Mouse (Mus musculus): ENCODE results near the gene Dhps.
"Not testable (repeated sequence)": the region's sequence is repeated elsewhere in the genome, so short reads cannot be mapped to it uniquely, and the experiment has no call there.

The Dhps gene

DNA sequence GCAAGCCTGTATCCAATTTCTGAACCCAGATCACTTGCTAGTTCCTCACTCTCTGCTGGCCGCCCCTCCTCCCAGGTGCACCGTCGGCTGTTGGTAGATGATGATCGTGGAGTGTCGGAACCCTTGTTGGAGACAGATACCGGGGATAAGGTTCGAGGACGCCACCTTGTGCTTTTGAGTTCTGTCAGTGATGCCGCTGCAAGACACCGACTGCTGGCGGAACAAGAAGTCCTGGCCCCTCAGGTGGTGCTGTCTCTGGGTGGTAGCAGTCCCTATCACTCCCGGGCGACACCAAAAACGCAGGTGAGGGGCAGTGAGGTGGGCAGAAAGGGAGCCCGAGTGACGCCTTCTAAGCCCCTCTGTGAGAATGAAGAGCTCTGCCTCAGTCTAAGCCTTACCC is 24.6 kb downstream of the Dhps start:
- DNase-seq (ENCODE audit: low spot score): no peak

DNA sequence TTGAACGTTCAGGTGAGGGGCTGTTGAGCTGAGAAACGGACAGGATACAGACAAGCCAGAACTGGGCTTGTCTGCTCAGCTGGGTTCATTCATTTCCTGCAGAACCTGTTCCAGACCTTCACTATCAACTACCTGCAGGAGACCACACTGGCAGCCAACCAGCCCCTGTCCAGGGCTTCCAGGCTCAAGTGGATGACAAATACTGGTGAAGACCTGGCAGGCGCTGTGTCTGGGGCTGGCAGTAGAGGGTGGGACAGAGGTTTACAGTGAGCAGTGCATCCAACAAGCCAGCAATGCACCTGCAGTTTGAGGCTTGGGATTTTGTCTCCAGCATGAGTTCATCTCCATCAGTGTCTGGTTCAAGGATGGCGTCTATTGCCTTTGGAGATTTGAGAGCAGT is 25.3 kb downstream of the Dhps start:
- DNase-seq (ENCODE audit: low spot score): no peak

DNA sequence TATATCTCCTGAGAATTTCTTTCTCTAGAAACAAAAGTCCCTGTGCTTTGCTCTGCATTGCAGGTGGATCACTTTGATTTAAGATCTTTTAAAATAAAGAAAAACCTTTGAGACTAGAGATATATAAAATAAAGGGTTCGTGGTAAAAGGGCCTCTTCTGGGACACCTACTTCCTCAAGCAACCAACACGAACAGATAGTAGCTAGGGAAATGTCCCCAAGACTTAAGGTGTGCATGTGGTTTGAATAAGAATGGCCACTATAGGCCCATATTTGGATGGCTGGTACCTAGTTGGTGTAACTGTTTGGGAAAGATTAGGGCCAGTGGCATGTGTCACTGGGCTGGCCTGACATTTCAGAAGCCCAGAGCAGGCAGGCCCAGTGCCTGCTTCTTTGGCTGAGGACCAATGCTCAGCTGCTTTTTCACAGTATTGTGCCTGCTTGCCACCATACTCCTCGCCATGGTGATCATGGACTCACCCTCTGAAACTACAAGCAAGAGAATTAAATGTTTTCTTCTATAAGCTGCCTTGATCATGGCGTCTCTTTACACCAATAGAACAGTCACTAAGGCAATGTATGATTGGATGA is 28.6 kb downstream of the Dhps start:
- DNase-seq (ENCODE audit: low spot score): no peak

DNA sequence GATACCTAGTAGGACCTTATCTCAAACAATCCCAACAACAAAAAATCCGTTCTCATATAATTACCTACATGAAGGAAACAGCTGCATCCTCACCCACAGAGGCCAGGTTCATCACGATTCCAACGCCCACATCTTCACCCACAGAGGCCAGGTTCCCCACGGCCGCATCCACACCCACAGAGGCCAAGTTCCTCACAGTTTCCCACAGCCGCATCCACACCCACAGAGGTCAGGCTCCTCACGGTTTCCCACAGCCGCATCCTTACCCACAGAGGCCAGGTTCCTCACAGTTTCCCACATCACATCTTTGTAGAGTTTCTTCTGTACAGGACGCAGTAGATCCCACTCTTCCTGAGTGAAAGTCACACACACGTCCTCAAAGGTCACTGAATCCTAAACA is 41.7 kb downstream of the Dhps start:
- DNase-seq (ENCODE audit: low spot score): no peak

DNA sequence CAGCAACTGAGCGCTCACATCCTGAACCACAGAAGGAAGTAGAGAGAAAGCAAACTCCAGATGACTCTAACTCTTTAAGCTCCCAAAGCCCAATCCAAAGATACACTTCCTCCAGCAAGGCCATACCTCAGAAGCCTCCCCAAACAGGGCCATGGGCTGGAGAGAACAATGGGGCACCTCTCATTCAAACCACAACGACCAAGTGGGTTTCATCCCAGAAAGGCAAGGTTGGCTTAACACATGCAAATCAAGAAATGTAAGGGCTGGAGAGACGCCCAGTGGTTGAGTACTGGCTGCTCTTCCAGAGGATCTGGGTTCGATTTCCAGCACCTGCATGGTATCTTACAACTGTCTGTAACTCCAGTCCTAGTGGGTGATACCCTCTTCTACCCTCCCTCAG is 43.9 kb downstream of the Dhps start:
- DNase-seq (ENCODE audit: low spot score): no peak

DNA sequence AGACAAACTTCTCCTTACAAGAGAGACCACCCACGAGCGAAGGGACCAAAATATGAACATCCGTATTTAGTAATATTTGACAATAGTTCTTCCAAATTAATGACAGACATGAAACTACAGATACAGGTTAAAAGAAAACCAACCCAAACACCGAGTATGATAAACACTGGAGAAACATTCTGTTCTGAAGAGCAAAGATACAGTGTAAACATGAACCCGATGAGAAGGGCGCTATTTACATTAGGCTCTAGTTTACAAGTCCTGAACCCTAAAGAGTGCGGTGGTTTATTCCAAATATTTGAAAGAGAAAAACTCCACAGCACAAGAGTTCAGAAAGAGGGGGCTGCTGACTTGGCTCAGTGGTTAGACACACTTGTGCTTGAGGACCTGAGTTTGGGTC is 45.4 kb downstream of the Dhps start:
- DNase-seq (ENCODE audit: low spot score): no peak

DNA sequence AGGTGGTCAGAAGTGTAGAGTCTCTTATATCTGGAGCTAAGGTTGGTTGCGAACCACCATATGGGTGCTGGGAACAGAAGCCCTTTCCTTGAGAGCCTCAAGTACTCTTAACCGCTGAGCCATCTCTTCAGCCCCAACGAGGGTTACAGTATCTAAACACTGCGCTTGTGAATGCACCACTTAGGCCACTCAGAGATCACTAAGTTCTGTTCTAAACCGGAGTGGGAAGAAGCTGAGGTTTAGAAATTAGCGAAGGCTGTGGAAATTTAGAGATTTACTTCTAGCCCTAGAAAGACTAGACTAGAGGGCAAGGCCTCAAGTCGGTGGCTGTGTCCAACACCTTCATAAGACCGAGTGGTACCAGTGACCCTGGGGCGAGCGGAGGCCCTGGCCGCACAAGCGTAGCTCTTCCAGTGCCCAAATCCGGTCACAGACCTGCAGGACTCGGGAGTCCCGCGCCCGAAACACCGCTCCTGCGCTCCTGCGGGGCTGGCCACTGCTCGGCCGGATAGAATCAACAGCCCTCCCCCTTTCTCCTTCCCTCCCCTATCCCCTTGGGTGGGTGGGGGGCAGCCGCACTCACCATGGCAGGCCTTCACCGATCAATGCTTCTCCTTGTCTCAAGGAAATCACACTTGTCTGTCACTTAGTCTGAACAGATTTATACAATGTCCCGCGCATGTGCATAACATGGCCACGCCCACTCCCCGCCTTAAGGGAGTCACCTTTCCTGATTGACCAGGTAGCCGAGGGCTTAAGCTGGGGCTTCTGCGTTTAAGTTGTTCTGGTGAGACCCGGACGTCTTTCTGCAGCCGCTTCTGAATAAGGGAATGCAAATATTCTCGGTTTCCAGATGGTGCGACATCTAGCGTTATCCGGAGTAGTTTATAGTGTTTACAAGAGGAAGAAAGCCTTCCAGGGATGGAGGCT is 47.8 kb downstream of the Dhps start:
- peak; percentile 82 for DNase-seq (ENCODE audit: low spot score)

DNA sequence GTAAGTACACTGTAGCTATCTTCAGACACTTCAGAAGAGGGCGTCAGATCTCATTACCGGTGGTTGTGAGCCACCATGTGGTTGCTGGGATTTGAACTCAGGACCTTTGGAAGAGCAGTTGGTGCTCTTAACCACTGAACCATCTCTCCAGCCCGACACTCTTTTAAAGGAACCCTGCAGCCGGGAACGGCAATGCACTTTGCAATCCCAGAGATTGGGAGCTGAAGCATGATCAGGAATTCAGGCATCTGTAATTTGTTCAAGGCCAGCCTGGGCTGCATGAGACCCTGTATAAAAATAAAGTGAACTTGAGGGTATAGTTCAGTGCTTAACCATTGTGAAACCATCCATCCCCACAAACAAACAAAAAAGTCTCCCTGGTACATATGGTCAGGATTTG is 48.7 kb downstream of the Dhps start:
- not testable (repeated sequence) for DNase-seq (ENCODE audit: low spot score)

DNA sequence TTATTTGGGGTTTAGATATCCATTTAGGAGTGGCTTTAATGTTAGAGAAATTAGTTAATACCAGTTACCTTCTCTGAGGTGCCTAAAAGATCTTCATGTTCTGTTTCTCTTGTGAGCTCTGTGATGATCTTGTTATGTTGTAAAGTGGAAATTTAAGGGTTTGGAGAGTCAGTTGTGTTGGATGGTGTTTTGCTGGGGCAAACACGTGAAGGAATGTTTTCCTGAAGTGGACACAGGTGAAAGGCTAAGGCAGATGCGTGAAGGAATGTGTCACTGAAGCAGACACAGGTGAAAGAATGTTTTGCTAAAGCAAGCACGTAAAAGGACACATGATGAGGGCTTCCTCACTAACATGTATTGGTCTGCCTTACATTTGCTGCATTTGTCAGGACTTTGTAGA is 51.4 kb downstream of the Dhps start, which contains the start of gene Zfp791:
TSS of gene Zfp791 (minus strand) at position 101 of the 400 bp plus-strand sequence.
- DNase-seq (ENCODE audit: low spot score): no peak

DNA sequence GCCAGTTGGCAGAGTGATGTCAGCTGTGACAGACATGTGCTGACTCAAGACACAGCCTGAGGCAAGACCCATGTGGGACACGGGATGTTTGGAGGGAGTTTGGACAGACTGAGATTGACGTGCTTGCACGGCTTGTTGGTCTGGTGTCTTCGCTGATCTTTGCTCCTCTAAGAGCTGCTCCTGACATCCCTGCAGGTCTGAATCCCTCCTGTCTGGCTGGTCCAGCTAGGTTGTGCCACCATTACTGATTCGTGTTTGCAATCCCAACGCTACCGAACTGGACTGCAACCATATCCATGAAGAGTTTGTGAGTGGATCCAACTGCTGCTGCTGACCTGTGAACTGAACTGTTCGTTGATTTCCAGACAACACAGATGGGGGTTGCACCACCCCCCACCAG is 52.1 kb downstream of the Dhps start:
- no peak for DNase-seq (ENCODE audit: low spot score)
